Mouse (Mus musculus): ENCODE measurements around the gene Eps15. TPM values are rescaled to one million over a fixed set of nuclear protein-coding genes. Genes with fewer than 3 reads are reported as not detected.

The Eps15 gene
- polyA plus RNA-seq, 2 experiments = 20.7 to 40.1 TPM

DNA sequence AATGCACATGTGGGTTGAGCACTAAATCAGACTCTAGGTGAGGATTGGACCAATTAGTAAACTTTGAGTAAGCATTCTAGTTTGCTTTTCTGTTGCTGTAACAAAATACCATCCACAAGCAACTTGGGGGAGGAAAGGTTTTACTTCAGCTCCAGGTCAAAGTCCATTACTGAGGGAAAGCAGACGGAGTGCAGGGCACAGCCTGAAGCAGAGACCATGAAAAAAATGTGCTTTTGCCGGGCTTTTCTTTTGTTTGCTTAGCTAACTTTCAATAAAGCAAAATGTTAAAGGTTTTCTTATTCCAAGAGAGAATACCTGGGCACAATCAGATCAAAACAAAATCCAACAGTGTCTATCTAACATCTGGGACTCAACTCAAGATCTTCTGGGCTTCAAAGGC lies 13.3 kb upstream of the Eps15 start:
- no peak overlapping the region for H3K9ac ChIP-seq (replicated peaks)
- 60% methylated on average over 2 of the region's 2 CpGs for WGBS (ENCODE audit: insufficient replicate concordance)
- TF ChIP-seq CTCF (IDR thresholded peaks at IDR 0.05; ENCODE audit: low read depth) (no peak), EP300 (IDR thresholded peaks at IDR 0.05; ENCODE audit: low read depth) (no peak)
- no peaks in the 10 kb centered on the region; a peak in 1 of 4 replicates for H3K4me1 ChIP-seq (replicated peaks; ENCODE audit: control insufficient read depth in 2 of 2, insufficient read depth in 2 of 2, low read length in 1 of 2)
- H3K36me3 ChIP-seq (replicated peaks; ENCODE audit: control insufficient read depth, insufficient read depth, low read depth) = no peaks in the 10 kb centered on the region
- no peak overlapping the region for H3K4me2 ChIP-seq (ENCODE audit: low read depth)
- no peak overlapping the region for H3K27ac ChIP-seq
- ATAC-seq (ENCODE audit: insufficient read depth) (no peak), DNase-seq (ENCODE audit: low read depth in 3 of 3, low spot score in 3 of 3) (no peak)
- H3K27me3 ChIP-seq (ENCODE audit: control insufficient read depth, insufficient read depth, low read length) = no peaks in the 10 kb centered on the region
- H3K9me3 ChIP-seq (ENCODE audit: control insufficient read depth, low read length) = no peaks in the 10 kb centered on the region
- H3K4me3 ChIP-seq (ENCODE audit: insufficient read depth in 1 of 2, low read depth in 2 of 2, low read length in 2 of 2) = no peak overlapping the region

DNA sequence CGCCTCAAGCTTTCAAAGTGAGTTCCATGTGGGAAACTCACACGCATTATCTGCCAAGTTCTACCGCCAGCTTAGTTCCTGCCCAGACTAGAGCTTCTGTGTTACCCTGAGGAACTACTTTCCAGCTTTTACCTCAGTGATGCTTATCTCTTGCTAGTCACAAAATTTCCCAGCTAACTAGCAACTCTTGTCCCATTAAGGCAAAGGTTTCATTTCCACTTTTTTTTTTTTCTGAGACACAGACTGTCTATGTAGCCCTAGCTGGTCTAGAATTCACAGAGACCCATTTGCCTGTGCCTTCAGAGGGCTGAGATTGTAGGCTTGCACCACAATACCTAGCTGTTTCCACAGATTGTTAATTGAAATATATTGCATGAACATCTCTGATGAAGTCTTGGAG lies 12.6 kb upstream of the Eps15 start:
- Histone ChIP-seq H3K36me3 (replicated peaks; ENCODE audit: control insufficient read depth, insufficient read depth, low read depth) (no peaks in the 10 kb centered on the region), H3K4me3 (ENCODE audit: insufficient read depth in 1 of 2, low read depth in 2 of 2, low read length in 2 of 2) (no peak overlapping the region), H3K9ac (replicated peaks) (no peak overlapping the region), H3K27ac (no peak overlapping the region), H3K9me3 (ENCODE audit: control insufficient read depth, low read length) (no peaks in the 10 kb centered on the region), H3K27me3 (ENCODE audit: control insufficient read depth, insufficient read depth, low read length) (no peaks in the 10 kb centered on the region), H3K4me1 (replicated peaks; ENCODE audit: control insufficient read depth in 2 of 2, insufficient read depth in 2 of 2, low read length in 1 of 2) (no peaks in the 10 kb centered on the region; a peak in 1 of 4 replicates), H3K4me2 (ENCODE audit: low read depth) (no peak overlapping the region)
- 56% methylated on average over 3 of the region's 3 CpGs for WGBS (ENCODE audit: insufficient replicate concordance)
- no peak for DNase-seq (ENCODE audit: low read depth in 3 of 3, low spot score in 3 of 3)
- ATAC-seq (ENCODE audit: insufficient read depth) = no peak
- TF ChIP-seq CTCF (IDR thresholded peaks at IDR 0.05; ENCODE audit: low read depth) (no peak), EP300 (IDR thresholded peaks at IDR 0.05; ENCODE audit: low read depth) (no peak)

DNA sequence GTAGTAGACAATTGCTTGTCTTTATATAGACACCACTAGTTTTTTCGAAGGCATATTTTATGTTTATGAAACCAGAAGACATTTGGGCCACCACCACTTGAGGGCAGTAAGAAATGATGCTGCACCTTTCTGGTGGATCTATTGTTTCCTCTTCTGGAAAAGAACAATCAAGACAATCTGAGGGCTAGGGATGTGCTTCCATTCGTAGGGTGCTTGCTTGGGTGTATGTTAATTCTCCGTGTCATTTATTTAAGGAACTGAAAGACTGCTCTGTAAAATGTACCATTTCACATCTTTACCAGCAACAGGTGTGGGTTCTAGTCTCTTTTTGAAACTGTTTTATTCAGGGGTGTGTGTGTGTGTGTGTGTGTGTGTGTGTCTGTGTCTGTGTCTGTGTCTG lies 11.2 kb upstream of the Eps15 start:
- H3K27ac ChIP-seq = no peak overlapping the region
- H3K4me1 ChIP-seq (replicated peaks; ENCODE audit: control insufficient read depth in 2 of 2, insufficient read depth in 2 of 2, low read length in 1 of 2) = no peaks in the 10 kb centered on the region; a peak in 1 of 4 replicates
- 64% methylated on average over 3 of the region's 3 CpGs for WGBS (ENCODE audit: insufficient replicate concordance)
- ATAC-seq (ENCODE audit: insufficient read depth) = no peak
- DNase-seq (ENCODE audit: low read depth in 3 of 3, low spot score in 3 of 3) = no peak
- no peak overlapping the region for H3K4me3 ChIP-seq (ENCODE audit: insufficient read depth in 1 of 2, low read depth in 2 of 2, low read length in 2 of 2)
- no peak overlapping the region for H3K9ac ChIP-seq (replicated peaks)
- no peak overlapping the region for H3K4me2 ChIP-seq (ENCODE audit: low read depth)
- H3K9me3 ChIP-seq (ENCODE audit: control insufficient read depth, low read length) = no peaks in the 10 kb centered on the region
- H3K36me3 ChIP-seq (replicated peaks; ENCODE audit: control insufficient read depth, insufficient read depth, low read depth) = no peaks in the 10 kb centered on the region
- H3K27me3 ChIP-seq (ENCODE audit: control insufficient read depth, insufficient read depth, low read length) = no peaks in the 10 kb centered on the region
- no peak for TF ChIP-seq CTCF (IDR thresholded peaks at IDR 0.05; ENCODE audit: low read depth)
- TF ChIP-seq EP300 (IDR thresholded peaks at IDR 0.05; ENCODE audit: low read depth) = no peak

DNA sequence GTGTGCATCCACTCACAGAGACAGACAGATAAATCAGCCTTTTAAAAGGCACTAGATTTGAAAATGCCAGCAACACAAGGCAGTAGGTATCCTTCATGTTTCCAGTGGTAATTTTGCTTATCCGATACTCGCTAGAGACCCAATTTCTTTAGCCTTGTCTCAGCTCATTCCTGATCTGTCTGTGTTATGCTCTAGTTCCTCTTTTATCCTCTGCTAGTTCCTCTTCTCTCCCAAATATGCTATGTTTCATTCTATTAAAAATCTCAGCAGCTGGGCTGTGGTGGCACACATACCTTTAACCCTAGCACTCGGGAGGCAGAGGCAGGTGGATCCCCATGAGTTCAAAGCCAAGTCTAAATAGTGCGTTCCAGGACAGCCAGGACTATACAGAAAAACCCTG lies 8.3 kb upstream of the Eps15 start:
- TF ChIP-seq EP300 (IDR thresholded peaks at IDR 0.05; ENCODE audit: low read depth) = no peak
- TF ChIP-seq CTCF (IDR thresholded peaks at IDR 0.05; ENCODE audit: low read depth) = no peak
- Histone ChIP-seq H3K27ac (no peak overlapping the region), H3K27me3 (ENCODE audit: control insufficient read depth, insufficient read depth, low read length) (no peaks in the 10 kb centered on the region), H3K9me3 (ENCODE audit: control insufficient read depth, low read length) (no peaks in the 10 kb centered on the region), H3K4me3 (ENCODE audit: insufficient read depth in 1 of 2, low read depth in 2 of 2, low read length in 2 of 2) (no peak overlapping the region), H3K9ac (replicated peaks) (no peak overlapping the region), H3K4me2 (ENCODE audit: low read depth) (no peak overlapping the region), H3K36me3 (replicated peaks; ENCODE audit: control insufficient read depth, insufficient read depth, low read depth) (no peaks in the 10 kb centered on the region), H3K4me1 (replicated peaks; ENCODE audit: control insufficient read depth in 2 of 2, insufficient read depth in 2 of 2, low read length in 1 of 2) (no peaks in the 10 kb centered on the region; a peak in 1 of 4 replicates)
- WGBS (ENCODE audit: insufficient replicate concordance) = 59% methylated on average over 4 of the region's 4 CpGs
- ATAC-seq (ENCODE audit: insufficient read depth) (no peak), DNase-seq (ENCODE audit: low read depth in 3 of 3, low spot score in 3 of 3) (no peak)

DNA sequence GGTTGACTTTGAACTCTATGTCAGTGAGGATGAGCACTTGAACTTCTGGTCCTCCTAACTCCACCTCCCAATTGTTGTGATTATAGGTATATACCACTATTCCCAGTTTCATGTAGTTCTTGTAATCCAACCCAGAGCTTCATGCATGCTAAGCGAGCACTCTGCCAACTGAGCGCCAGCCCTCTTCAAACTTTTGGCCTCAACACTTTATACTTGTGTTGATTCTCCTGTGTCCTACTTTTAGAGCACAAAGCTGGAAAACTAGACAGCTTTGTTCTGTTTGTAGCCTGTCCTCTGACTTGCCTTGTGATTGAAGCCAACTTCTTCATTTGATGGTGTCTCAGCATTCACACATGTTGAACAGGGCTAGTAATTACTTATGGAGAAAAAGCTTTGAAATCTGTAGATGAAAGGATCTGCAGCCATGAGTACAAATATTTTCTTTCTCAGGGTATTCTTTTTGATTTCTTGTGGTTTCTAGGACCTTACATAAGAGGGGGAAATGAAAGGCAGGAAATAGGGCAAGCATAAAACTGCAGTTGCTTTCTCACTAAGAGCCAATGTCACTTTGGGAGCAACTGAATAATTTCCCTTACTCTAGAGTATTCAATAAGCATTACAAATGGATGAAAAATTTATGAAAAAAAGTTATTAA lies 6.4 kb upstream of the Eps15 start:
- Histone ChIP-seq H3K4me2 (ENCODE audit: low read depth) (no peak overlapping the region), H3K4me1 (replicated peaks; ENCODE audit: control insufficient read depth in 2 of 2, insufficient read depth in 2 of 2, low read length in 1 of 2) (no peaks in the 10 kb centered on the region), H3K9me3 (ENCODE audit: control insufficient read depth, low read length) (no peaks in the 10 kb centered on the region), H3K27ac (no peak overlapping the region), H3K4me3 (ENCODE audit: insufficient read depth in 1 of 2, low read depth in 2 of 2, low read length in 2 of 2) (no peak overlapping the region), H3K27me3 (ENCODE audit: control insufficient read depth, insufficient read depth, low read length) (no peaks in the 10 kb centered on the region), H3K36me3 (replicated peaks; ENCODE audit: control insufficient read depth, insufficient read depth, low read depth) (no peaks in the 10 kb centered on the region), H3K9ac (replicated peaks) (no peak overlapping the region)
- ATAC-seq (ENCODE audit: insufficient read depth) (no peak), DNase-seq (ENCODE audit: low read depth in 3 of 3, low spot score in 3 of 3) (no peak)
- TF ChIP-seq CTCF (IDR thresholded peaks at IDR 0.05; ENCODE audit: low read depth) (no peak), EP300 (IDR thresholded peaks at IDR 0.05; ENCODE audit: low read depth) (no peak)
- 88% methylated on average over 2 of the region's 2 CpGs for WGBS (ENCODE audit: insufficient replicate concordance)

All from liver, embryonic 14.5 days (tissue).